Mouse (Mus musculus) embryo, embryonic 11.5 days (tissue): ENCODE measurements at regions not wholly inside any gene's neighbourhood (a gene's known extent, or its start where the extent isn't known, plus 50 kb on each side); places are given as distances from the start of the nearest gene placed in this dataset.

Experiments used
- DNase-seq: peaks from one replicate; pipeline ENCODE4 v3.0.0-alpha.2; 2012; ENCODE audit warnings: low read depth, low spot score

DNA sequence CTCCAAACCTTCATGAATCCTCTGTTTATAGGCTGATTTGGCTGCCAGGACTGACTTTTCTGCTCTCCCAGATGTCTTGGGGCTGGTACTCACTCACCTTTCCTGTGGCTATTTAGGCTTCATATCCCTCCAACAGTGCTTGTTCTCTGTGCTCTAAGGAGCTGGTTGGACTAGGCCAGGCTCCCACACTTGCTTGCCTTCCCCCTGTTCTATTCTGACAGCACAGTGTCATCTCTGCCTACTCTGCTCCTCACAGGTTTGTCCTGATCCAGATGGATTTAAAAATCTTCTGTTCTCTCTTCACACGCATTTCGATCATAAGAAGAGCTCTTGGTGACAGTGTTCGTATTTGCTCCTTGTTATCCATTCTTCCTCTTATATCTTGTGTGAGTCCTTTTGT, 134.7 kb upstream of the N4bp1 start:
- no peak for DNase-seq

DNA sequence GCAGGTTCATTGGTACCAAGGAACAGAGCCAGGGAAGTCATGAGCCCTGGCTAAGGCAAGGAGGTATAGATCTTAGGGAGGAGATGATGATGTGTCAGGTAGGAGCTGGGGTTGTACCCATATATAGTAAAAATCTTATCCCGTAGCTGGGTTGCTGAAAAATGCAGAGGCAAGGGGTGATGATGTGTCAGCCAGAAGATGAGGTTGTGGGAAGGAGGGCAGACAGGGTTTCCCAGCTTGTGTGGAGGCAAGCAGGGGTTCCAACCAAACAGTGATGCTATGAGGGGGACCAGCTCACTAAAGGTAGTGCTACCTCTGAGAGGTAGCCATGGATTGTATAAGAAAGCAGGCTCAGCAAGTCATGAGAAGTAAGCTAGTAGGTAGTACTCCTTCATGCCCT, 90.5 kb upstream of the N4bp1 start:
- DNase-seq, result no peak

DNA sequence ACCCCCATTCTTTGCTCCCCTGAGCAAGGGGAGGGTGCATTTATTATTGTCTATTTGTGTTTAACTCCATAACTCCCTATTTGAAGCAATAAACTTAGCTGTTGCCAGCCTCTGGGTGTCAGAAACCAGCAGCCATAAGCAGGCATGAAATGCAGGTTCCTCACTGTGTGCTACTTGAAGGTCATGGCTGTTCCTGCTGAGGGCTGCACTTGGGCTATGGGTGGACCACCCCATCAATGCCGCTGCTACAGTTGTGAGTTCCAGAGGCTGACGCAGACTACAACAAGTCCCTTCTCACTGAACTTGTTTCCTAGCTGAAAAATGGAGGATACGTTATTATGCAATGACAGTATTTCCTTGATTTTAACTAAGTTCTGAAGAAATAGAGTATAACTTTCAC, 86.7 kb upstream of the N4bp1 start:
- no peak for DNase-seq

DNA sequence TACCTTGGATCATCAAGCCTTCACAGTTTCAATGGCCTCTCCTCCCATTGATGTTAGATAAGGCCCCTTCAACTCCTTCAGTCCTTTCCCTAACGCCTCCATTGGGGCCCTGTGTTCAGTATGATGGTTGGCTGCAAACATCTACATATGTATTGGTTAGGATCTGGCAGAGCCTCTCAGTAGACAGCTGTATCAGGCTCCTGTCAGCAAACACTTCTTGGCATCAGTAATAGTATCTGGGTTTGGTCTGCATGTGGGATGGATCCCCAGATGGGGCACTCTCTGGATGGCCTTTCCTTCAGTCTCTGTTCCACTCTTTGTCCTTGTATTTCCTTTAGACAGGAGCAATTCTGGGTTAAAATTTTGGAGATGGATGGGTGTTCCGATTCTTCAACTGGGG, 84.0 kb upstream of the N4bp1 start:
- no peak for DNase-seq

DNA sequence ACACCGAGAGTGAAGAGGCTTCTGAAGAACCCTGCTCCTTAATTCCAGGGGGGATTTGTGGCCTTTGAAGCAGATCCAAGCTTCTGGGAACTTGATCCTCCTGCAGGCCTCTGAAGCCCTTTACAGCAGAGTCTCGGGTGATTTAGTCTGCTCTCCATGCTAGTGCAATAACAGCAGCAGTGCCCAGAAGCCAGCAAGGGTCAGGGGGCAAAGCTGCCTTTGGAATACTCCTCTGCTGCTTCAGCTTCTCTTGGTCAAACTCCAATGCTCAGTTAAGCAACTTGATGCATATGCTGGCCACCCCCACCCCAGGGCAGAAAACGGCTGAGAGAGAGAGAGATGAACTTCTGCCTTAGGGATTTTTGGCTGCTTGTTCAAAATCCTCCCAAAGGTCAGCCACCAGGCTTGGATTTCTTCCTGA, 82.8 kb upstream of the N4bp1 start:
- DNase-seq, result peak; percentile 4

DNA sequence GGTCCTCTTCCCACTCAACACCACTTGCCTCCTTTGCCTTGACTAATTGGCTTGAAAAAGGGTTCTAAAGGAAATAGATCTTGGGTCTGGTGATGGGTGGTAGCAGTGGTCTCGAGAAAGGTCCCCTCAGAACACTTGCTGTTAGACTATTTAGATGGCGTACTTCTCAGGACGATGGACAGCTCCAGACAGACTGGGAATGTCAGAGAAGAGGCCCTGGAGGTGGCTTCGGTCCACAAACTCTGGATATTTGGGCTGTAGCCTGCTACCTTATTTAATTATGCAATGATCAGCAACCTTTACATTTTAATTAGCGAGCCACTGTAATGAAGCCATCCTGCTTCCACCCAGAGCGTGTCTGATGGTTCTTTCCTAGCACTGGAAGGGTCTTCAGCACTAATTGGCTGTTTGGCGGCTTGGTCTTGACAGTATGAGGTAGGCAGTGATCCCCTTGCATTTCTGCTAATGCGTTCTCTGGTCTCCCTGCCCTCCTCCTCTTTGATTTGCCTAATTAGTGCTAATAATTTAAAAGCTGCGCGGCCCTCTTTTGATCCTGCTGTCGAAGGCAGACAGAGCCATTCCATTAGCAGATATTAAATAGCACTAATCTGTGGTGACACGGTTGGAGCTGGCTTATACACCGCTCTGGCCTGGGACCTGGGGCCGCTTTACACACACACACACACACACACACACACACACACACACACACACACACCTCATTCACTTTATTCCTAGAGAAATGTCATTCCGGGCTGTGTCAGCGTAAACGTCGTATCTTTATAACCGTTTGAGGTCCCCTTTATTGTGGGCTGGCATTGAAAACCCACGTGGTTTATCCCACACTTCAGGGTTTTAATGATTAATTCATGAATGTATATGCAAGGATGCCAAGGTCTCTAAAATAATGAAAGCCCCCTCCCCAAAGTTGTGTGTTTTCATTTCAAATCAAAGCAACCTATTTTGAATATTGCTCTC, 76.4 kb upstream of the N4bp1 start:
- peak; percentile 4 for DNase-seq
